Mouse (Mus musculus) fat pad, adult 2 months (tissue): ENCODE data around the gene Brms1.
A peak's percentile ranks its signal among the peaks of the same experiment; 100 is the strongest.

Experiments used
- DNase-seq: peaks from one replicate; pipeline ENCODE4 v3.0.0-alpha.2; 2011; ENCODE audit warnings: low read depth, low spot score; ENCODE audit errors: extremely low read depth

Brms1 gene

GRCm38 (mm10) chr19:5037678-5038571, 3.2 kb upstream of the Brms1 start:
- no peak for DNase-seq

- DNase-seq, result no peak
Observed at GRCm38 (mm10) chr19:5038709-5039156, 2.4 kb upstream of the Brms1 start, which contains the start of the genes B4gat1 and AC124502.3. B4gat1 (plus strand) TSS chr19:5038826. AC124502.3 (plus strand) TSS chr19:5038891.

- no peak for DNase-seq
Observed at GRCm38 (mm10) chr19:5039301-5040114, 1.6 kb upstream of the Brms1 start.

GRCm38 (mm10) chr19:5041588-5041987, 434 bp downstream of the Brms1 start:
- DNase-seq, result no peak

GRCm38 (mm10) chr19:5045531-5045930, 4.4 kb downstream of the Brms1 start:
- no peak for DNase-seq

- no peak for DNase-seq
Observed at GRCm38 (mm10) chr19:5048138-5049056, 7.2 kb downstream of the Brms1 start.

- DNase-seq, result no peak
Observed at GRCm38 (mm10) chr19:5049325-5049724, 8.2 kb downstream of the Brms1 start.

GRCm38 (mm10) chr19:5050047-5050905, 9.1 kb downstream of the Brms1 start, which contains the start of gene Rin1:
Rin1 (plus strand) TSS chr19:5050481.
- DNase-seq, result peak; percentile 76

- DNase-seq, result no peak
Observed at GRCm38 (mm10) chr19:5051031-5051430, 9.9 kb downstream of the Brms1 start.

- DNase-seq, result no peak
Observed at GRCm38 (mm10) chr19:5051515-5051914, 10.4 kb downstream of the Brms1 start.

- no peak for DNase-seq
Observed at GRCm38 (mm10) chr19:5052166-5052822, 11.1 kb downstream of the Brms1 start.

- DNase-seq, result no peak
Observed at GRCm38 (mm10) chr19:5052853-5053252, 11.7 kb downstream of the Brms1 start.

GRCm38 (mm10) chr19:5053909-5054308, 12.8 kb downstream of the Brms1 start:
- no peak for DNase-seq

- no peak for DNase-seq
Observed at GRCm38 (mm10) chr19:5056251-5056650, 15.1 kb downstream of the Brms1 start.

- no peak for DNase-seq
Observed at GRCm38 (mm10) chr19:5057876-5058775, 17.0 kb downstream of the Brms1 start.

GRCm38 (mm10) chr19:5058801-5059771, 17.9 kb downstream of the Brms1 start:
- DNase-seq, result no peak
